Mouse (Mus musculus) heart, postnatal 25 days (tissue): ENCODE measurements around the gene Fibcd1. TPM values are rescaled to one million over a fixed set of nuclear protein-coding genes. Genes with fewer than 3 reads are reported as not detected.

Experiments
- DNase-seq: peaks from one replicate; pipeline ENCODE4 v3.0.0; 2022; ENCODE audit warnings: low spot score
- intact Hi-C: fragments of 180-260 bp; cut with DNase I; formaldehyde crosslinking; loops from one replicate; pipeline ENCODE4 v1.15.1; 2025
- total RNA-seq, 2 experiments: library from RNA; stranded (reverse); gene quantifications; 2 replicates each; pipeline ENCODE4 v1.2.3; 2021

Fibcd1 gene
- not detected for total RNA-seq

- DNase-seq: no peak
- intact Hi-C loops: loop anchor here (5.0 kb wide), 1 partner anchor 159 kb away; the partner anchor contains the start of gene Abl1
Measured at GRCm38 (mm10) chr2:31845896-31846691, at the start of gene Fibcd1. Gene Fibcd1 (minus strand): TSS chr2:31846005.

GRCm38 (mm10) chr2:31894221-31894870 is 48.5 kb upstream of the Fibcd1 start:
- DNase-seq: no peak
- intact Hi-C loops: no loop called here

- intact Hi-C loops: no loop called here
- DNase-seq: no peak
Measured at GRCm38 (mm10) chr2:31893110-31893669, 47.4 kb upstream of the Fibcd1 start.

GRCm38 (mm10) chr2:31891219-31891618 is 45.4 kb upstream of the Fibcd1 start:
- intact Hi-C loops: no loop called here
- no peak for DNase-seq

GRCm38 (mm10) chr2:31888871-31889270 is 43.1 kb upstream of the Fibcd1 start:
- intact Hi-C loops: no loop called here
- no peak for DNase-seq

GRCm38 (mm10) chr2:31887030-31887429 is 41.2 kb upstream of the Fibcd1 start, which contains the start of gene Lamc3:
Gene Lamc3 (plus strand): TSS chr2:31887291.
- no peak for DNase-seq
- intact Hi-C loops: no loop called here

GRCm38 (mm10) chr2:31884806-31885205 is 39.0 kb upstream of the Fibcd1 start:
- DNase-seq: no peak
- intact Hi-C loops: no loop called here

- intact Hi-C loops: no loop called here
- DNase-seq: no peak
Measured at GRCm38 (mm10) chr2:31883061-31883460, 37.3 kb upstream of the Fibcd1 start.

- DNase-seq: no peak
- intact Hi-C loops: no loop called here
Measured at GRCm38 (mm10) chr2:31880868-31881267, 35.1 kb upstream of the Fibcd1 start.

- intact Hi-C loops: no loop called here
Measured at GRCm38 (mm10) chr2:31878610-31879009, 32.8 kb upstream of the Fibcd1 start.

GRCm38 (mm10) chr2:31876446-31876845 is 30.6 kb upstream of the Fibcd1 start:
- no peak for DNase-seq

More at GRCm38 (mm10) chr2:31878610-31879009, 32.8 kb upstream of the Fibcd1 start:
- DNase-seq: no peak

GRCm38 (mm10) chr2:31874290-31874855 is 28.6 kb upstream of the Fibcd1 start:
- intact Hi-C loops: no loop called here
- DNase-seq: no peak

More at GRCm38 (mm10) chr2:31876446-31876845, 30.6 kb upstream of the Fibcd1 start:
- intact Hi-C loops: no loop called here

- DNase-seq: no peak
- intact Hi-C loops: no loop called here
Measured at GRCm38 (mm10) chr2:31870683-31871082, 24.9 kb upstream of the Fibcd1 start.

GRCm38 (mm10) chr2:31869692-31870091 is 23.9 kb upstream of the Fibcd1 start:
- DNase-seq: no peak
- intact Hi-C loops: no loop called here

- intact Hi-C loops: no loop called here
- no peak for DNase-seq
Measured at GRCm38 (mm10) chr2:31868538-31869164, 22.8 kb upstream of the Fibcd1 start.

- DNase-seq: no peak
- intact Hi-C loops: no loop called here
Measured at GRCm38 (mm10) chr2:31867773-31868537, 22.1 kb upstream of the Fibcd1 start.

- intact Hi-C loops: no loop called here
- DNase-seq: no peak
Measured at GRCm38 (mm10) chr2:31865794-31866193, 20.0 kb upstream of the Fibcd1 start.

- intact Hi-C loops: no loop called here
- DNase-seq: no peak
Measured at GRCm38 (mm10) chr2:31865322-31865721, 19.5 kb upstream of the Fibcd1 start.

GRCm38 (mm10) chr2:31864891-31865290 is 19.1 kb upstream of the Fibcd1 start:
- intact Hi-C loops: no loop called here
- no peak for DNase-seq
